Mouse (Mus musculus): ENCODE results near the gene Thbs2. TPM values are rescaled to one million over a fixed set of nuclear protein-coding genes. Genes with fewer than 3 reads are reported as not detected.

Thbs2 gene
- total RNA-seq, 2 experiments from 2014 or later: 0.04 TPM

DNA sequence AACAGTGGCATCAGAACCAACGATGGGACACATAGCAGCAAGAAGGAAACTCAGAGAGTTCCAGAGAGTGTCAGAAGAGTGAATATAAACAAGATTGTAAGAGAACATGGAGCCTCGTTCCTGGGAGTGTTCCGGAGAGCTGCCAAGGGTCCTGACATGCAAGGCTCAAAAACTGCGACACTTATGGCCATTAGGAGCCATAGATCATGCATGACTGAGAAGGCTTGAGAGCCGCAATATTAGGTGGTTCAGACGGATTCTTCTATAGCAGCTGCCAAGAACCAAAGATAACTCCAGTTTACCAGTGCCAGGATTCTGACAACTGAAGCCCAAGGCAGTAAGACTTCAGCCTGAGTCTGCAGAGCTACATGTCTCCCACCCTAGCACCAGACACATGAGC, 3.1 kb upstream of the Thbs2 start:
- ATAC-seq (ENCODE audit: poor library complexity, severe bottlenecking): no peak

DNA sequence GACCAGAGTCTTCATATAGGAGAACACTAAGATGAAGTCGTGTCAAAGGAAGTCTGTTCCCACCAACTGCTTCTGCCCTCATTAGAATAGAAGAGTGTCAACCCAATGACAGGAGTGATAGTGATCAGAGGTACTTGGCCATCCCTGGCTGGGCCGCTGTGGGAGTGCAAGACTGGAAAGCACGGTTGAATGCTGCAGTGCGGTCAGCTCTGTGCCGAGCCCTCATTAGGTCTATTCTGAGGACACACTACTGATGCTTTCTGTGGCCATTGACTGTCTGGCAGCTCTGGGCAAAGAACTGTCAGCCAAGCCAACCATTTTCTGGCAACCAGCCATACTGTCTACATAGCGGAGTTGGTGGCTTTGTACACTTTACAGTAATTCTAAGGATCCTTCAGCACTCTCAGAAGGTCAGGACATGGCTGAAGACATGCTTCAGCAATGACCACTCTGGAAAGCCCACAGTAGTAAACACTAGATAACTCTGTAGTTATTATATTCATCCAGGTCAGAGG, 2.3 kb upstream of the Thbs2 start:
- ATAC-seq (ENCODE audit: poor library complexity, severe bottlenecking): no peak

DNA sequence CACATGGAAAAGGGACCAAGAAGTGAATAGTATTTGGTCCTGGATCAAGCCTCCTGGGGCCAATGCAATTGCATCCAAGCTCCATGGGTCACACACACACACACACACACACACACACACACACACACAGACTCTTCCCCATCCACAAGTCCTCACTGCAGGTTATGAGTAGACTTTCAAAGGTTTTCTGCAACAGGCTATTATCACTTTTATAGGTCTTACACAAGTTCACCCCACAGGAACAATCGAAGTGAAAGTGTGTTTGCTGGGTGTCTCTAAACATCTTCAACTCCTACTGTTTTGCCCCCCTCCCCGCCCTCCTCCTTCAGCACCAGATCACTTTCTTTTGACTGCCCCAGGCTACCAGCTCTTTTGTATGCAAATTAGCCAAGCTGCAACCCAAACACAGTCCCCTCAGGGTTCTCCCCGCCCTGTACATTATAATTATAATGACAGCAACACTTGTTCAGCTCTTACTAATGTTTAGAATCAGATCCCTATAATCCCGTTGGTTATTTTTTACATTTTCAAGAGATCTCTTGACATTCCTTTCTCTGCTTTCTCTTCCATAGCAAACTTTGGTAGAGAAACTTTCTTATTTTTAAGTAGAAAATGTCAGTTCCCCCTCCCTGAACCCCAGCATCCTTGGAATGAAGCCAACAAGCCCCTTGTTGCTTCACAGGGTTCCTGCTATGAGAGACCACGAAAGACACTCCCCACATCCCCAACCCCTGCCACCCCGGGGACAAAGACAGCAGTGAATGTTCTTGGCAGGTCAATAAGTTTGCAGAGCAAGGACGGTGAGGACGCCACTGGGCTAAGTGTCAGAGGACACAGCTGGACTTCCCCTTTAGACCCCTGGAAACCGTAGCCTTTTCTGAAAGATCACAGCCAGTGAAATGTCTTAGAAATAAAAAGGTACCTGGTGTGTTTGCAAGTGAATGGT, 714 bp downstream of the Thbs2 start:
- ATAC-seq (ENCODE audit: poor library complexity, severe bottlenecking): no peak

DNA sequence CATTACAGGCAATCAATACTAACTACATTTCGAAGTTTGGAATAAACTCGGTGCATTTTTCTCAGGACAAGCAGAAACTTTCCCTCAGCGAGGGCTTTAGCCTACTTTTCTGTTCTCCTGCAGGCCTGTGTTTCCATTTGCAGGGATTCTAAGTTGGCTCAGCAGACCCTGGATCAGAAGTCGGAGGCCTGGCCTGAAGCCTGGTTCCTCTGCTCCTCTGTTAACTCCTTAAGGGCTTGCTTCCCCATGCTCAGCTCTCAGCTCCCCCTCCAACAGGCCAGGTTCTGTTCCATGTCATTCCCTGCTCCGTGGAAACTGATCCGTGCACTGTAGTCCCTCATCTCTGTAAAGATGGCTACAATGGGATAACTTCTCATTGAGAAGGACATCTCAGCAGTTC, 2.1 kb downstream of the Thbs2 start:
- no peak for ATAC-seq (ENCODE audit: poor library complexity, severe bottlenecking)

DNA sequence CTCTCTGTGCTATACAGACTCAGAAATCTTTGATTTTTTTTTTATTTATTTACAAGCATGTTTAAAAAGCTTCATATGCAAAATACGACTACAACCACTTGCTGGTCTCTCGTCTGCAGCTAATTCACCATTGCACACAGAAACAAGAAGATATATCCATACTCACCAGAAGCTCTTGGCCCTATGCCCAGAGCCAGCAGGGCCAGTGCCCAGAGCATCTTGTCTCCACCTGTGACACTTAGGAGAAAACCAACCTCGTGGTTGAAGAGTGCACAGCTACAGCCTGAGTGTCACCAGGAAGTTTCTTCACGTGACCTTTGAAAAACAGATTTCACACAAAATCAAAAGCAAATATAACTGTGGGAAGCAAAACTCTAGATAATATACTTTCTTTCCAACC, 2.8 kb downstream of the Thbs2 start:
- no peak for ATAC-seq (ENCODE audit: poor library complexity, severe bottlenecking)

DNA sequence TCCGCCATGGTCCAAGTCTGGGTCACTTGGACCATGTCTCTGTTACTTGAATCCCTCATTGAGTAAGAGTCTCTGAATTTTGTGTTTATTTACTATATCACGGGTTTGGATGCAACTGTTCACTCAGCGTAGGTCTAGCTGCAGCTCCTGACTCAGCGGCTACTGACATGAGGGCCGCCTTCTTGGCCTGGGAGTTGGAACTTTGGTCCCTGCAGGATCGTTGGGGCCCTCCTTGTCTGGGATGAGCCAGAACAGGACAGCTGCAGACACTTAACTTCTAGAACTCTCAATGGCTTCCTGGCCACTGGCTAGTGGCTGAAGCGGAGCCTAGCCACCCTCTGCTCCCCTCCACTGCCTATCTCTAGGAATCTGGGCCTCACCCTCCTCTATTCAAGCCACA, 11.2 kb downstream of the Thbs2 start:
- ATAC-seq (ENCODE audit: poor library complexity, severe bottlenecking): no peak

DNA sequence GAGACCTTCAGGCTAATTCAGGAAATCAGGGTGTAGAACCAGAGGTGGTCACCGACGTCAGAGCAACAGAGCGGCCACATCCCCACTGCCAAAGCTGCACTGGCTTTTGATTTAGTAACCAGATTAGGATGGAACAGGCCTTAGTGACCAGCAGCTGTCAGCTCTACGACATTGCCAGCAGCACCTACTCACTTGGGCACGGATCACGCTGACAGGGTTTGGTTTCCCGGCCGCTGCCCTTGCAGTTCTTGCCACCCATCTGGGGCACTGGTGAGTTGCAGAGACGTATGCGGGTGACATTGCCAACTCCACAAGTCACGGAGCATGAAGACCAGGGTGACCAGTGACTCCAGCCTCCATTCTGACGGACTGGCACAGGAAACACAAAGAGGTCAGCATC, 13.0 kb downstream of the Thbs2 start:
- no peak for ATAC-seq (ENCODE audit: poor library complexity, severe bottlenecking)

DNA sequence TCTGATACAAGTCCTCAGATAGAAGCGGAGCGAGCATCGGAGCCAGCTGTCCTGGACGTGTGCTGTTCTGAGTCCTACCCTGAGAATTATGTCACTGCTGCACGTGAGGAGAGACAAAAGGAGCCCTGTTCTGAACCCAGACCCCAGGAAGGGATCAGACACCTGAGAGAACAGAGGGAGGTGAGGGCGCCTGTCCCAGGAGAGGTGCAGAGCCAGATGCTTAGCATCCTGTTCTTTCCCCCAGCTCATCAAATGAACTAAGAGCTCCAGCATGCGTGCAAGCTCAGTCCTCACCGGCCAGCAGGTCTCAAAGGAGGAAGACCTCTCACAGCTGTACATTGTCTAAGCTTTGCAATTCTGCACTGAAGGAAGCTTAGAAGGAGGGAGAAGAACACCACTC, 16.8 kb downstream of the Thbs2 start:
- ATAC-seq (ENCODE audit: poor library complexity, severe bottlenecking): no peak

DNA sequence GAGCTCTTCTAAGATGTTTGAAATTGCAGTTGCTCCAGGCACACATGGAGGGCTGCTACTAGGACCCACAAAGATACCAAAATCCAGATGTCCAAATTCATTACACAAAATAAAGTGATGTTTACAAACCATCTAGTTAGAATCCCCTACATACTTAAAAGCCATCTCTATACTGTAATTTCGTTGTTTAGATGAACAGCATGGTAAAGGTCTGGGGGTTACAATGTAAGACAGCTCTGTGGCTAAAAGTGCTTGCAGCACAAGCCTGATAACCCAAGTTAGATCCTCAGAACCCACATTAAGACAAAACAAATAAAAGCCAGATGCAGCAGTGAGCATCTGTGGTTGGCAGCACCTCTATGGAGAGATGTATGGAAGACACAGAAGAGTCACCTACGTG, 18.5 kb downstream of the Thbs2 start:
- ATAC-seq (ENCODE audit: poor library complexity, severe bottlenecking): no peak

DNA sequence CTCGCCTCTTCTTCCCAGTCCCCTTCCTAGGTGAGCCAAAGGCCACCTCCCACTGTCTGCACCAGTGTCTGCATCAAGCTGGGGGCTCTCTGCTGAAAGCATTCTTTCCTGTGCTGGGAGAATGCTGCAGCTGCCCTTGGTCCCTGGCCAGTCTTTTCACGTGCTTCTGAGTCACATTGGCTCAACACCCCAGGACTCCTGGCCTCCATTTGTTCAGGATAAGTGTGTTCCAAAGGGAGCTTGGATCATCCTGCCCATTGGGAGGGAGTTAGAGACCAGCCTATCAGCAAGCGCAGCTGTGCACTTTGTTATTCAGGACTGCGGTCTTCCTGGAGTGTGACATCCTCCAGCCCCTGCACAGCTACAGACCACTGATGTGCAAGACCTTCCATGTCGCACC, 21.6 kb downstream of the Thbs2 start:
- no peak for ATAC-seq (ENCODE audit: poor library complexity, severe bottlenecking)

DNA sequence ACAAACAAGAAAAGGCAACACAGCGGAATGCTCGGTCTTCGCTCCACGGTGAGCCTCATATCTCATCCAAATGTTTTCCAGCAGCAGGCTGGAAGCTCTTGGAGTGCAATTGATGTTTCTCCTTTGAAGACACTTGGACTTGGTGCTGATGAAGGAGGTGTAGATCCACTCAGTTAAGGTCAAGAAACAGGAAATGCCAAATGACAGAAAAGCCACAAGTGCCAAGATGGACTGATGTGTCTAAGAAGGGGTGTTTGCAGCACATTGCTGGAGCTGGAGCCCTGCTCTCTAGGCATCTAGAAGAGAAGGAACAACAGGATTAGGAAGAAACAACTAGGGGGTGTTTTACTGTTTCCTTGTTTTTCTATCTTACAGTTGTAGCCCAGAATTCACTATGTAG, 26.8 kb downstream of the Thbs2 start:
- no peak for ATAC-seq (ENCODE audit: poor library complexity, severe bottlenecking)

DNA sequence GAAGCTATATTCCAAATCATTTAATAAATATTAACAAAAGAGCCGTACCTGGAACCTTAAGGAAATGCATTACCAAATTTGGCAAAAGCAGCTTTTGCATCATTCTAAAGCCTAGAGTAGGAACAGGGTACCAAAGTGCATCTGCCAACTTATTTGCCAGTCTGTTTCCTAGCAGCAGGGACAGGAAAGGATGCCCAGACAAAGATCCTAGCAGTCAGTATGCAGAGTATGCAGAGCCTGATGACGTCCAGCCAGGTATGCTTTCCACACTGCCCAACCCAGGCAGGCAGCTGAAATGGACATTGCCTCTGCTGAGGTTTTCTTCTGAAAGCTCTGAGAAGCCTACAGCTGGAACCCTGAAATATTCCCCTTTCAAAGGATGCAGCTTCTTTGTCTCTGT, 27.6 kb downstream of the Thbs2 start:
- ATAC-seq (ENCODE audit: poor library complexity, severe bottlenecking): no peak

DNA sequence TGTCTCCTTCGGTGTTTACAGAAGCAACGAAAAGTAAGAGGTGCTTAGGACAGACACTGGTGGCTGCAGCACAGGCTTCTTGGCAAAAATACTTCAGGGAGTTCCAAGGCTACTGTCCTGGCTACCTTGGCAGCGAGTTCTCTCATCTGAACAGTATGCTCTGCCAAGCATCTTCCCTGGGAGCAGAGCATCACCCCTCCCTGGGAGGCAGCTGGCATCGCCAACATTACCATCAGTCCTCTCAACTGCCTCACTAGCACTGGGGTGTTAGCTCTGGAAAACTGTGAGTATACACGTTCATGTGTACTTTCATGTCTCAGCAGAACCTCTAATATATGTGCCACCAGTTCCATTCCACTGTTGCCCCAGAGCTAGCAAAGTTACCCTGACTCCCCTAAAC, 30.7 kb downstream of the Thbs2 start:
- ATAC-seq (ENCODE audit: poor library complexity, severe bottlenecking): no peak

DNA sequence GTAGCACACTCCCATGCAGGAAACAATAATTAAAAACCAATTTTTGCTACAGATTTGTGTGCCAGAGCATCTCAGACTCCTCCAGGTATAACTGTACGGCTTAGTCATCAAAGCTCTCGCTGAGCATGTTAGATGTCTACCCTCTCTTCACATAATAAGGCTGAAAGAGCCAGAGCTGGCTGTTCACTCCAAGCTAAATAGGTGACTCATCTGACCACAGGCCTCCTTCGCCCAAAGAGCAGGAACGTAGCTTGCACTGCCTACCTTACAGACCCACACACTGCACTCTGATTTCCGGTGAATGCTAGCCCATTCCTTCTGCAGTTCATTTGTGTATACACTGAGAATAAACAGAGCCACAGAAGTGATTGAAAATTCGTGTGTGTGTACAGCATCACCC, 31.6 kb downstream of the Thbs2 start:
- ATAC-seq (ENCODE audit: poor library complexity, severe bottlenecking): no peak

DNA sequence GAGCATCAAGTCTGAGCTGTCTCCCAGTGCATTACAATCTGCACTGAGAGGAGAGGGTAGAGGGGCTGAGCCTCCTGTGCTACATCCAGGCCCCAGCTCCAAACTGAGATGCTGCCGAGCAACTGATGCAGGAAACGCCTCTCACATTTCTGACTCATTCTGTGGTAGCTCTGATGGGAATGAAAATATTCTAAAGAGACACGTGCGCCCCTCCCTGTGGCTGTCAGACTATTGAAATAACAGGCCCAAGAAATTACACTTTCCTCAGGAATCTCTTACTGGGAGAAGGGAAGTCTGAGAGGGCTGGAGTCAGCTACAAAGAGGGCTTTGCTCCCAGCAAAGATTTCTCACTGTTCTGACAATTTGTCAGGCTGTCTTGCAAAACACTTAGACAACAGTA, 34.3 kb downstream of the Thbs2 start:
- no peak for ATAC-seq (ENCODE audit: poor library complexity, severe bottlenecking)

DNA sequence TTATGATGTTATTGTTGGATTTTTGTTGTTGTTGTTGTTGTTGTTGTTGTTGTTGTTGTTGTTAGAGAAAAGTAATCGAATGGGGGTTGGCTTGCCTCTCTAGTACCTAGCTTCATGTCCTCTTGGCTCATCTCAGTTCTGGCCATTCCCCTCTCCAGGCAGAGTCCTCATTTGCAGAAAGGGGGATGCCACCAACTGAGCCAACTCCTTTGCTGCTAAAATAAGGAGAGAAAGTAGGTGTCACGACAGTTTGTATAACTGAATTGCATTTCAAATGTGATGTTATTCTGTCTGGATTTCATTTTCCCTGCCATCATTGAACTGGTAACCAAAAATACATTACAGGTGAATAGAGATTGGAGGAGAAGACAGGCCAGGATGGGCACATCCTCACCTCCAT, 35.9 kb downstream of the Thbs2 start:
- no peak for ATAC-seq (ENCODE audit: poor library complexity, severe bottlenecking)

DNA sequence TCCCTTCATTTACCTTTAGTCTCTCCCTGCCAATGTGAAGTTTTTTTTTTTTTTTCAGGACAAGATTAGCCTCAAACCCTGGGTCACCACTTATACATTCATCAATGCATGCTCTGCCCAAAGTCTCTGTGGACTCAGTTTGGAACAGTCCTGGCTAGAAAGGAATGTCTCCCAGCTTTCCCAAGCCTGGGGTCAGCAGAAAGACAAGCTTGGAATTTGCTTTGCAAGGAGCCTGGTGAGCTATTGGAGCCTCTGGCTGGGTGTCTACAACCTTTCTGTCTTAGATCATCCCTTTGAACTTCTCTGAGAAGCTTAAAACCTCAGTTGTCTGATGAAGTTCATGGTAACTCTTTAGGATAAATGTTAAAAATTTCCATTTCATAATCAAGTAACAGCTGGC, 36.9 kb downstream of the Thbs2 start:
- no peak for ATAC-seq (ENCODE audit: poor library complexity, severe bottlenecking)

DNA sequence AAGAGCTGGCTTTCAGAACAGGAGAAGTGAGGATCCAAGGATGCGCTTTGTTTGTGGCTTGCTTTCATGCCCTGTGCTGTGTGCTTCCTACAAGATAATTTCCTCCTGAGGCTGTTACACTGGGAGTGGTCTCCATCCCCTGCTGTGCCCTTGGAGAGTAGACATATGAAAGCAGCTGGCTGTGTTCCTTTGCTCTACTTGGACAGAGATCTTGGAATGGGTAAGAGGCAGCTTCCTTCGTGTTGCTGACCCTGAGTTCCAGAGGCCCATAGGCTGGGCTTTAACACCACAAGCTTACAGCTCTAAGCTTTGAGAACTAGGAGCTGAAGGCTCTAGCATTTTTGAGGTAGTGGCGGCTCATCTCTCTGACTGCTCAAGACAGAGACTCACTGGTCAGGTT, 39.1 kb downstream of the Thbs2 start:
- no peak for ATAC-seq (ENCODE audit: poor library complexity, severe bottlenecking)

DNA sequence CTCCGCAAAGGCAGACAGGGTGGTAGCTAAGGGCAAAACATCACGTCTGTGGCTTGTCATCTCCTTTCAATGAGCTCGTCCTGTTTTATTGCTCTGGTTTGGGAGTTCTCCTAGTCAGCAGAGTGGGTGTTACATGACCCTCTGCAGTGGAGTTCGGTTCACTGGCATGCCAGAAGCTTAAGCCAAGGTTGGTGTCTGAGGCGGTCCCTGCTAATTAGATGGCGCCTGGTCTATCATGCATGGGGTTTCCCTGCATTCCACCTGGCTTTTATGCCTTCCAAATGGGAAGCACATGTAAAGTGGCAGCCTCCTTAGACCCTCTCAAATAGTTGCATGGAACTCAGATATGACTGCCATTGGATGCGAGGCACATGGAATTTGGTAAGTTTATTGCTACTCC, 42.0 kb downstream of the Thbs2 start:
- ATAC-seq (ENCODE audit: poor library complexity, severe bottlenecking): no peak

DNA sequence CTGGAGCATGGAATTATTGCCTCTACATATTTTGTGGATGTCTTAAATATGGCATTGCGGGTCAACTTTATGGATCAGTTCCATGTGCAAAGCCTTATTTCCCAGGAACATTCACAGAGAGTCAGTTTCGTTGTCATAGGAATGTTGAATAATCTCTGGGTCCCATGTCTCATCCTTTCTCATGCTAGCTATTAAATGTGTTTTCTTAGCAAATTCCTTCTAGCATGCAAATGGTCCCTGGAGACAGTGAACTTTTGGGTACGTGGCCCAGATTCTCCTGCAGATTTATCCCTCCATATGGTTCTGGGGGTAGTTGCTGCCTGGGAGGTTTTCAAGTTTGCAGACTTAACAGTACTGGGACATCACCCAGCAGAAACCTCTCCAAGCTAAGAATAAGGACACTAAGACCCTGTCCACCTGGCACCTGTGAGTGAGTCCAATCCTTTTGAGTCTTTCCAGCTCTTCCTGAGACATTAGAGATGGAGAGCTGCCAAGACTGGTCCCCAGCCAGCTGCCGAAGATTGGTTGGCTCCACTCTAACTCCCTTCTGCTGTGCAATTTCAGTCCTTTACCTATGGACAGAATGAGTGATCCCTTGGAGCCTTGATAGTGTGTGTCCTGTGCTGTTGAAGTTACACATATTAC, 45.9 kb downstream of the Thbs2 start:
- no peak for ATAC-seq (ENCODE audit: poor library complexity, severe bottlenecking)

DNA sequence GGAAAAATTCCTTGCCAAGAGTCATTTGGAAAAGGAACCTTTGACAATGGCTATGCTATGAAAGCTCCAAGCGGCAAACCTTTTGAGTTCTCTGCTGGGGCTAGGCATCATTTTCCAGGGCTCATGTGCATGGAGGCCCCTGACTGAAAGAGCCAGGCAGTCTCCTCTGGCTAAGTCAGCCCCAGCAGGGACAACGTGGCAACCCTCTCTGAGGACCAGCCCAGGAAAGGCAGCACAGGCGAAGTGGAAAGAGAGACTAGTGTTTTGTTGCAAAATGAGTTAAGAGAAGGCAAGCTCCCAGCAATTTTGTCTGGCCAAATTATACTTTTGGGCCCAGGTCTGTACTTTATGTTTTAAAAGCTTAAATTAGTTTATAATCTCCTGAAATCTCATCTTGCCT, 50.0 kb downstream of the Thbs2 start:
- ATAC-seq (ENCODE audit: poor library complexity, severe bottlenecking): no peak

DNA sequence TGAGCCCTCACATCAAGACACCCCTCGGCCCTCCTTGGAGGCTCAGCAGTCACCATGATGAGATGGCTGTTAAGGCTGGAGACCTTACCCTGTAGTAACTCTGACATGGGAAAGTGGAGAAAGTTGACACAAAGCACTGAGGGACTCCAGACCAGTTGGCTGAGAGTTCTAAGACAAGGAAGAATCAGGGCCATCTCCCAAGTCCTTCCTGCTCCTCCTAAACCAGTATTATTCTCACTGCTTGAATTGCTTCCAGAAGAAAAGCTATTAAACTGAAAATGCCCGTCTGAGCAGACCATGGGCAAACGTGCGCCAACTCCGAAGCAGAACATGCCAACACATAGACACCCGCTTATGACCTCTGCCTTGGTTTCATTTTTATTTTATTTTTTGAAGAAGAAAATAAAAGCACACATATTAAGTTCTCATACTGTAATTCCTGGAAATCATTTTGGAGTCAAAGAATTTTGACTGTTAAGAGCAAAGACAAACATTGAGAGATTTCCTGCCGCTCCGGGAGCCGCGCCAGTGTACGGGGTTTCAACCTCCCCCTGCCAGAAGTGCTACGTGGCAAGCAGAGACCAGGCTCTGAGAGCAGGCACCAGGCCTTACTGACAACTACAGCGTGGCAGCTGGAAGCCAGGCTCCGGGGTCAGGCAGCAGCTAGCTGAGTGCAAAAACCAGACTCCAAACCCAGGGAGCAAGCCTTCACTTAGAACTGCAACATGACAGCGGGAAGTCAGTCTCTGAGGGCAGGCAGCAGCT, 53.5 kb downstream of the Thbs2 start:
- no peak for ATAC-seq (ENCODE audit: poor library complexity, severe bottlenecking)

All from megakaryocyte, adult 5-6 weeks (primary cell).